Mouse (Mus musculus) small intestine, adult 2 months (tissue): ENCODE results near the gene Hdgfl2.

Experiments used
- CTCF ChIP-seq: fragments of 200-500 bp; IDR thresholded peaks from 2 replicates; pipeline ENCODE4 v1.5.1; 2012; ENCODE audit warnings: low read depth, mild to moderate bottlenecking, control low read depth, inconsistent platforms, low read length, moderate library complexity, mixed read lengths; ENCODE audit not compliant: insufficient replicate concordance, insufficient read length; ENCODE audit errors: extremely low read depth
- POLR2A ChIP-seq: fragments of 200-500 bp; IDR thresholded peaks from 2 replicates; pipeline ENCODE4 v1.6.1; 2012; ENCODE audit warnings: low read depth, mild to moderate bottlenecking, control low read depth, inconsistent platforms, low read length, moderate library complexity

DNA sequence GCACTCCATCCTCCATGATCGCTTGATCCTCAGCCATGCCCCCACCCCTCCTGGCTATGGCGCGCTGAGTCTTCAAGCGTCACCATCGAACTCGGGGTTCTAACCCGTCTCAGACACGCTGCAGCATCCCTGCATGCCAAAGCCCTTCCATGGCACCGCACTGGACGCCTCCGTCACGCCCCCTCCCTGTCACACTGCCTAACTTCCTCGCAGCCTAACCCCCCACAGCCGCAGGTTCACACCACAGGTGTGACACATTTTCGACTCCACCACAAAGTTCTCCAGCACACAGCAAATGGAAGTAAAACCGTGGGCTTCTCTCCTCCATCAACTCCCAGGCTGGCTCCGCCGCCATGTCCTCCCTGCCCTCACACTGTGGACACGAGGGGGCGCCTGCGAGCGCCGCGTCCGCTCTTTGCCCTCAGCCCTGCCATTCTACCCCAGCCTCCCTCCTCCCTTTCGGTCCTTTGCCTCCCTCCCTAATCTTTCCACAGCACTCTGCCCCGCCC lies 55.1 kb downstream of the Hdgfl2 start:
- TF ChIP-seq CTCF (peak; percentile 97), POLR2A (no peak)
